Mouse (Mus musculus): Measurements from ENCODE around the gene Chst15. TPM values are rescaled to one million over a fixed set of nuclear protein-coding genes. Genes with fewer than 3 reads are reported as not detected.

The Chst15 gene
- total RNA-seq, 2 experiments from 2014 or later = 15.3 to 16.7 TPM

- intact Hi-C loops (cut with DNase I) = no loop called here
- no peak for DNase-seq
Observed at GRCm38 (mm10) chr7:132187456-132187855, 129.6 kb downstream of the Chst15 start.

Other genes starting within 250 kb of the Chst15 start
- 1 to 10 TPM; 1.4 to 1.5 TPM for gene Cpxm2, start 162.5 kb downstream of the Chst15 start, total RNA-seq (2021)

All from heart, postnatal 10 days (tissue).